Mouse (Mus musculus) kidney, embryonic 15.5 days (tissue): Measurements from ENCODE around the gene Tmtc2. TPM values are rescaled to one million over a fixed set of nuclear protein-coding genes. Genes with fewer than 3 reads are reported as not detected.

Experiments
- ATAC-seq: fragments of 200-750 bp; cut with Nextera tagmentation; replicated peaks from 2 replicates; pipeline ENCODE4 v1.8.0; 2017; ENCODE audit warnings: moderate TSS enrichment; ENCODE audit not compliant: low FRiP score
- H3K27ac ChIP-seq: fragments of 300-500 bp; sonication (generic); 2 replicates; pipeline ENCODE4 v1.5.1; 2015; ENCODE audit warnings: mild to moderate bottlenecking, inconsistent platforms
- H3K27me3 ChIP-seq: fragments of 300-500 bp; sonication (generic); 2 replicates; pipeline ENCODE4 v1.6.1; 2015; ENCODE audit warnings: inconsistent platforms
- H3K36me3 ChIP-seq: fragments of 300-500 bp; sonication (generic); 2 replicates; pipeline ENCODE4 v1.6.1; 2015; ENCODE audit warnings: inconsistent platforms
- H3K4me1 ChIP-seq: fragments of 300-500 bp; sonication (generic); 2 replicates; pipeline ENCODE4 v1.6.1; 2015; ENCODE audit warnings: inconsistent platforms
- H3K4me2 ChIP-seq: fragments of 300-500 bp; sonication (generic); 2 replicates; pipeline ENCODE4 v1.6.1; 2015; ENCODE audit warnings: moderate library complexity, mild to moderate bottlenecking, inconsistent platforms
- H3K4me3 ChIP-seq: fragments of 300-500 bp; sonication (generic); replicated peaks from 2 replicates; pipeline ENCODE4 v1.5.1; 2015; ENCODE audit warnings: mild to moderate bottlenecking, inconsistent platforms
- H3K9ac ChIP-seq: fragments of 300-500 bp; sonication (generic); 2 replicates; pipeline ENCODE4 v1.6.1; 2015; ENCODE audit warnings: mild to moderate bottlenecking, inconsistent platforms
- H3K9me3 ChIP-seq: fragments of 300-500 bp; sonication (generic); replicated peaks from 2 replicates; pipeline ENCODE4 v1.6.1; 2016; ENCODE audit warnings: inconsistent platforms
- WGBS: fragments of 180-500 bp; shearing (Covaris S2); methylation state at CpG from one replicate; pipeline ENCODE4 v1.1.7; 2015; ENCODE audit warnings: mixed read lengths; 5-methylcytosine and 5-hydroxymethylcytosine counted together
- polyA plus RNA-seq: library from polyadenylated mRNA; unstranded; fragments of >200 nt; fragmentation: Nextera tagmentation; extraction: Ambion mirVana; gene quantifications from 2 replicates; pipeline ENCODE4 v1.2.1, GENCODE M21; 2015

Gene Tmtc2
- polyA plus RNA-seq, 1 experiment from 2014 or later, result 10.8 TPM

DNA sequence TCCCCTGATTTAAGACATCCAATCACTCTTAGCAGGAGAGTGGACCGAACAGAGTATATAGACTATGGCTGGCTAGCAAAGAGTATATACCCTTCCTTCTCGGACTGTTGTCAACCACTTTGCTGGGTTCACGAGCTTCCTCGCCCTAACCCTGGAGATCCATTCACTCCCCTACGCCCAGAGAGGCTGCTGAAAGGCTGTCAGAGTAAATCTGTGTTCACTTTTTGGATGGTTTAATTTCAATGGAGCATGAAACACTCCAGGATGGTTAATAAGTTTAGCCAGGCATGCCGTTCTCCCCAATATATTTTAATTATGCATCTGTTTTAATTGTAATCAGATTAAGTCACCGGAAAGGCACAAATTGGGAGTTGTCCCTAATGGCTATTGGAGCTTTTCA is 1.9 kb downstream of the Tmtc2 start:
- no peak overlapping the region for H3K27ac ChIP-seq
- no peaks in the 10 kb centered on the region for H3K9me3 ChIP-seq
- 0 out of 2 replicates have a peak overlapping the region, but pooled peaks have one; percentile 23 for H3K9ac ChIP-seq
- H3K4me3 ChIP-seq, result peak overlapping the region; percentile 85
- H3K27me3 ChIP-seq, result no peaks in the 10 kb centered on the region
- H3K4me2 ChIP-seq, result peak overlapping the region; percentile 91
- WGBS, result 30% methylated on average over 7 of the region's 7 CpGs
- ATAC-seq, result no peak
- peaks cover 25% of the 10 kb centered on the region for H3K4me1 ChIP-seq
- 0 out of 2 replicates have a peak, but pooled peaks cover 3% of the 10 kb centered on the region for H3K36me3 ChIP-seq

- 0 out of 2 replicates have a peak, but pooled peaks cover 3% of the 10 kb centered on the region for H3K36me3 ChIP-seq
- peak overlapping the region; percentile 85 for H3K4me3 ChIP-seq
- H3K9me3 ChIP-seq, result no peaks in the 10 kb centered on the region
- WGBS, result 41% methylated on average over 4 of the region's 4 CpGs
- no peak for ATAC-seq
- H3K9ac ChIP-seq, result 0 out of 2 replicates have a peak overlapping the region, but pooled peaks have one; percentile 23
- peak overlapping the region; percentile 91 for H3K4me2 ChIP-seq
- H3K27me3 ChIP-seq, result no peaks in the 10 kb centered on the region
- H3K27ac ChIP-seq, result 0 out of 2 replicates have a peak overlapping the region, but pooled peaks have one; percentile 27
- H3K4me1 ChIP-seq, result peaks cover 24% of the 10 kb centered on the region
These were observed 2.4 kb downstream of the Tmtc2 start for GRCm38 (mm10) chr10:105571831-105572230.

DNA sequence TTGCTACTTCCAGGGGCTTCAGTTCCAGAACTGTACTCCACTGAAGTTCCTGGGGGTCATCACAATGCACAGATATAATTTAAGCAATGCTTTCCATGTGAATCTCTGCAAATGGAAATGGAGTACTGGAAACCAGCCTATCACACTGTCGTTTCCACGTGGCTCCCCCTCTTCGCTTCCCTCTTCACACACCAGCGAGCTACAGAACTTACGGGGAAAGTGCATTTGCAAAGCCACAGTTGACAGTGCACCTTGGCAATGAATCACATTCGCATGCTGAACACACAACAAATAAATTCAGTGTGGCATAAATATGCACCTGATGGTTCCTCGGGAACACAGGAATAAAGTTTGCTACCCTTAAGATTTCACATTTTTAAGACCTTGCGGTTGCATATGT is 3.2 kb downstream of the Tmtc2 start:
- WGBS, result 57% methylated on average over 8 of the region's 8 CpGs
- Histone ChIP-seq H3K4me3 (no peak overlapping the region), H3K4me2 (peak overlapping the region; percentile 18; the same call in 1 of the 2 replicates), H3K4me1 (peaks cover 22% of the 10 kb centered on the region), H3K36me3 (0 out of 2 replicates have a peak, but pooled peaks cover 3% of the 10 kb centered on the region), H3K9me3 (no peaks in the 10 kb centered on the region), H3K9ac (no peak overlapping the region), H3K27me3 (no peaks in the 10 kb centered on the region), H3K27ac (no peak overlapping the region)
- ATAC-seq, result no peak

DNA sequence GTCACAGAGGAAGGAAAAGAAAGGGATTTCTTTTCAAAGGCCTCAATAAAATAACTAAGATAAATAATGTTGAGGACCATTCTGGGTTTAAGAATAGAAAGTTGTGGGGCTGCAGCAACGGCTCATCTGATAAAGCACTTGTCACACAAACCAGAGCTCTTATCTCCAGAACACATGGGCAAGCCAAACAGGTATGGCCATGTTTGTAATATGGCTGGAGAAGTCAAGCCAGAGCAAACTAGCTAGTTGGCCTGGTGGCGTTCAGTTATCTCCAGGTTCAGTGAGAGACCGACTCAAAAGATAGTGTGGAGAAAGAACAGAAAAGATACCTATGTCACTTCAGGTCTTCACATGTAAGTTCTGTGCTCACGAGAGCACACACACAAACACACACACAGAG is 4.7 kb downstream of the Tmtc2 start:
- Histone ChIP-seq H3K4me1 (peaks cover 15% of the 10 kb centered on the region), H3K9ac (no peak overlapping the region), H3K4me2 (no peak overlapping the region), H3K36me3 (0 out of 2 replicates have a peak, but pooled peaks cover 3% of the 10 kb centered on the region), H3K4me3 (no peak overlapping the region), H3K27ac (no peak overlapping the region), H3K27me3 (no peaks in the 10 kb centered on the region), H3K9me3 (no peaks in the 10 kb centered on the region)
- no peak for ATAC-seq
- 89% methylated on average over 4 of the region's 4 CpGs for WGBS

- H3K27ac ChIP-seq, result no peak overlapping the region
- H3K4me1 ChIP-seq, result peaks cover 14% of the 10 kb centered on the region
- no peaks in the 10 kb centered on the region for H3K9me3 ChIP-seq
- H3K9ac ChIP-seq, result no peak overlapping the region
- no peak overlapping the region for H3K4me2 ChIP-seq
- no peak overlapping the region for H3K4me3 ChIP-seq
- 82% methylated on average over 8 of the region's 8 CpGs for WGBS
- 0 out of 2 replicates have a peak, but pooled peaks cover 3% of the 10 kb centered on the region for H3K36me3 ChIP-seq
- ATAC-seq, result no peak
- no peaks in the 10 kb centered on the region for H3K27me3 ChIP-seq
These were observed 6.3 kb downstream of the Tmtc2 start for GRCm38 (mm10) chr10:105567825-105568531.

DNA sequence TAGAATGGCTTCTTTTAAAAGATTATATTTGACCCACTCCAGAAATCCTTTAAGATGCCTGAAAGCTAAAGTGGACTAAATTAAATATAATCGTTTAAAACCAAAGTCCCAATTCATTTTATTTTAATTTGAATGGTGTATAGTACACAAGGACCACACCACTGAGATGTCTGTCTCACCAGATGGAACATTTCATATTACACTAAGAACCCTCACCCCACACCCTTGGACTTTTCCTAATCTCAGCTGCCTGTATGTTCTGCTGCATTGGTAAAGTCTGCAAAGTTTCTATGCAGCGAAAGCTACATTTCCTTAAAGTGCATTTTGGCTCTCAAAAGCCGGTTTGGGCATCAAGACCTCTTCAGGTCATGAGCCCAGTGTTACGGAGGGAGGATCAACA is 12.7 kb downstream of the Tmtc2 start:
- 89% methylated on average over 4 of the region's 4 CpGs for WGBS
- no peak for ATAC-seq

GRCm38 (mm10) chr10:105557581-105557980 is 16.7 kb downstream of the Tmtc2 start:
- Histone ChIP-seq H3K9ac (no peak overlapping the region), H3K9me3 (no peaks in the 10 kb centered on the region), H3K27me3 (no peaks in the 10 kb centered on the region), H3K27ac (no peak overlapping the region), H3K4me1 (no peaks in the 10 kb centered on the region), H3K36me3 (0 out of 2 replicates have a peak, but pooled peaks cover 8% of the 10 kb centered on the region), H3K4me3 (no peak overlapping the region), H3K4me2 (no peak overlapping the region)
- no peak for ATAC-seq
- WGBS, result 79% methylated on average over 5 of the region's 5 CpGs

More for the DNA sequence above, 12.7 kb downstream of the Tmtc2 start:
- Histone ChIP-seq H3K27ac (no peak overlapping the region), H3K4me3 (no peak overlapping the region), H3K9ac (no peak overlapping the region), H3K9me3 (no peaks in the 10 kb centered on the region), H3K36me3 (0 out of 2 replicates have a peak, but pooled peaks cover 8% of the 10 kb centered on the region), H3K27me3 (no peaks in the 10 kb centered on the region), H3K4me2 (no peak overlapping the region), H3K4me1 (no peaks in the 10 kb centered on the region)

DNA sequence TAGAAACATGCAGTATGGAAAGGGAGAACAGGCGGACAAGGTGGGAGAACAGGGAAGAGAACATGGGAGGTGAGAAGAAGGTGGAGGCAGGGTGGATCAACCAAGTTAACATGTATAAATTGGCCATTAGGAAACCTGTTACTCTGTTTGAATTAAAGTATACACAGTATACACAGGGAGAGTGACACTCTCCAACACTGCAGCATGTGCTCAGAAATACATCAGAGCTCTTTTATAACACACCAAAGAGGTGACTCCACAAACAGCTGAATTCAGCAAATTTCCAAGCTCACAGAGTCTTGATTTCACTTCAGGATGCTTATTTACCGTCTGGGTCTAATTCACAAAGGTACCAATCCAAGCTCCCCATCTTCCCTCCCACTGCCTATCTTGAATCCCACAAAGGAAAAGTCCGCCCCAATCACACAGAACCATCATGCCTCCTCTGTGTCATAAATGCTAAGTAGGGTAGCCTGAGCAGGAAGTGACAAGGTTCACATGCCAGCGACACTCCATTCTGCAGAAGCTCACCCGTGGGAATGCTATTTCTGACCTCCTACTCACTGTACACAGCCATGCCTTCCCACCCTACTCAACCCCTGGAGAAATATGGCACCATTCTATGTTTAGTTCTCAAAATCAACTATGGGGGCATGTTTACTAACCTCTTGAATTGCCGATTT is 17.2 kb downstream of the Tmtc2 start:
- 72% methylated on average over 6 of the region's 6 CpGs for WGBS
- no peaks in the 10 kb centered on the region for H3K27me3 ChIP-seq
- ATAC-seq, result no peak
- no peak overlapping the region for H3K27ac ChIP-seq
- no peak overlapping the region for H3K9ac ChIP-seq
- H3K4me1 ChIP-seq, result no peaks in the 10 kb centered on the region
- H3K4me2 ChIP-seq, result no peak overlapping the region
- H3K9me3 ChIP-seq, result no peaks in the 10 kb centered on the region
- 0 out of 2 replicates have a peak, but pooled peaks cover 8% of the 10 kb centered on the region for H3K36me3 ChIP-seq
- H3K4me3 ChIP-seq, result no peak overlapping the region

- Histone ChIP-seq H3K9ac (no peak overlapping the region), H3K4me3 (no peak overlapping the region), H3K36me3 (peaks cover under 1% of the 10 kb centered on the region; the same call in 1 of the 2 replicates), H3K4me2 (no peak overlapping the region), H3K4me1 (no peaks in the 10 kb centered on the region), H3K27me3 (no peaks in the 10 kb centered on the region), H3K9me3 (no peaks in the 10 kb centered on the region), H3K27ac (no peak overlapping the region)
- ATAC-seq, result no peak
- 73% methylated on average over 2 of the region's 2 CpGs for WGBS
These were observed 20.1 kb downstream of the Tmtc2 start for GRCm38 (mm10) chr10:105554153-105554552.

DNA sequence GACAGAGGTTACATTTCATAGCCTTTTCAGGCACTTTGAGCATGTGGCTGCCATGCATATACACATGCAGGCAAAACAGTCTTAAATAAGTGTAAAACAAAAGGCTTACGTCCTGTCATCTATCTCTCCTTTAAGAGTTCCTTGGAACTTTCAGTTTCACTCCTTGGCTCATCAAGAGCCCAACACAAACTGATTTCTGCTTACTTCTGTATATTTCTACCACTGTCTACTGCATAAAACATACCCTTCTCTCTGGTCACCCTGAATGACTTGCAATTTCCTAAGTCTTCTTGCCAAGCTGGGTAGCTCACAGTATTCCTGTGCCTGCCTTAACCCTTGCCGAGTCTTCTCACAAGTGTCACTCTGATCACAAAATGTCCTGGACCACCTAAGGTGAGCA is 26.2 kb downstream of the Tmtc2 start:
- Histone ChIP-seq H3K27me3 (no peaks in the 10 kb centered on the region), H3K36me3 (peaks cover 6% of the 10 kb centered on the region; the same call in 1 of the 2 replicates), H3K27ac (no peak overlapping the region), H3K4me1 (0 out of 2 replicates have a peak, but pooled peaks cover 2% of the 10 kb centered on the region), H3K9me3 (no peaks in the 10 kb centered on the region), H3K4me3 (no peak overlapping the region), H3K9ac (no peak overlapping the region), H3K4me2 (no peak overlapping the region)
- WGBS, result 90% methylated on average over 2 of the region's 2 CpGs
- ATAC-seq, result no peak

DNA sequence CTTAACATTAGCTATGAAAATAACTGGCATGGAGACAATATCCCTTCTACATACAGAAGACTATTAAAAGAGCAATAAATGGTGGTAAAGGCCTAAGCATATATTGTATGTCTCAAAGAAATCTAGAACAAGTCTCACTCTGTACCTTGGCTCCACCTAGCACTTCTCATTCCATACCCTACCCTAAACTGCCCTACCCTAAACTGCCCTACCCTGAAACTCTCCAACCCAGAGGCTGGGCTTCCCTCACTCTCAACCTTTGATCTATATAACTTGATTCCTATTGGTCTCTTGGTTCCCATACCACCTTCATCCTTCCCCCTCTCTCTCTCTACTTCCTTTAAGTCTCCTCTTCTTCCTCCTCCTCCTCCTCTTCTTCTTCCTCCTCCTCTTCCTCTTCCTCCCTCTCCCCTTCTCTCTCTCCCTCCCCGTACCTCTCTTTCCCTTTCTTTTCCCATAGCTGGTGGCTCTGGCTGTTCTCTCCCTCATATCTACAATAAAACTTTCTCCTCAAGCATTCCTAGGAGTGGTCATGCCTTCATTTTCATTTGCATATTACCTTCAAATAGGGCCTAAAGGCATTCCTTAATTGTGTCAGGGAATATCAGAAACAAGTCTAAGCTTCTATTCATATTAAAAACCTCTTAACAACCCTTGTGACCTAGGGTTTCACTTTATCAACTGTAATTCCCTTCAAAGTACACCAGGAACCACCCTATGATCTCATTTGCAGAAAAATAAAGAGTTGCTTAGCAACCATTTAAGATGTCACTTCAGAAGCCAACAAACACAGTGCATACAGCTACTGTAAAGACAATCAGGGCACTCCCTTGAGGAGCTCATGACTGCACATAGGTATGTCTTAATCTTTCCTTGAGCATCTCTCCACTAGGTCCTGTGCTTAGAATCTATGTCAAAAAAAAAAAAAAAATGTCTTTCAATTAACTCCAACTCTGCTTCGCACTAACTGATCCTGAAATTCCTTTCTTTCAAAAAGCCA is 29.9 kb downstream of the Tmtc2 start:
- no peak overlapping the region for H3K4me3 ChIP-seq
- H3K27ac ChIP-seq, result no peak overlapping the region
- peaks cover 6% of the 10 kb centered on the region; the same call in 1 of the 2 replicates for H3K36me3 ChIP-seq
- 84% methylated on average over 2 of the region's 2 CpGs for WGBS
- 0 out of 2 replicates have a peak, but pooled peaks cover 2% of the 10 kb centered on the region for H3K4me1 ChIP-seq
- no peak overlapping the region for H3K9ac ChIP-seq
- no peaks in the 10 kb centered on the region for H3K9me3 ChIP-seq
- no peak overlapping the region for H3K4me2 ChIP-seq
- no peak for ATAC-seq
- H3K27me3 ChIP-seq, result no peaks in the 10 kb centered on the region
